Mouse (Mus musculus) liver, adult 2 months (tissue): ENCODE measurements at regions not wholly inside any gene's neighbourhood (a gene's known extent, or its start where the extent isn't known, plus 50 kb on each side); places are given as distances from the start of the nearest gene placed in this dataset.

Source experiments
- CTCF ChIP-seq: fragments of 200-500 bp; IDR thresholded peaks from 2 replicates; pipeline ENCODE4 v1.5.1; 2011; ENCODE audit warnings: low read depth, low read length, control low read depth
- POLR2A ChIP-seq: fragments of 200-500 bp; IDR thresholded peaks from 2 replicates; pipeline ENCODE4 v1.6.1; 2011; ENCODE audit warnings: low read length, control low read depth; ENCODE audit not compliant: insufficient read depth; ENCODE audit errors: extremely low read depth

GRCm38 (mm10) chr10:124416531-124416930 is 972.7 kb downstream of the Slc16a7 start:
- TF ChIP-seq POLR2A (no peak), CTCF (no peak)
